In the genomic region with DNA sequence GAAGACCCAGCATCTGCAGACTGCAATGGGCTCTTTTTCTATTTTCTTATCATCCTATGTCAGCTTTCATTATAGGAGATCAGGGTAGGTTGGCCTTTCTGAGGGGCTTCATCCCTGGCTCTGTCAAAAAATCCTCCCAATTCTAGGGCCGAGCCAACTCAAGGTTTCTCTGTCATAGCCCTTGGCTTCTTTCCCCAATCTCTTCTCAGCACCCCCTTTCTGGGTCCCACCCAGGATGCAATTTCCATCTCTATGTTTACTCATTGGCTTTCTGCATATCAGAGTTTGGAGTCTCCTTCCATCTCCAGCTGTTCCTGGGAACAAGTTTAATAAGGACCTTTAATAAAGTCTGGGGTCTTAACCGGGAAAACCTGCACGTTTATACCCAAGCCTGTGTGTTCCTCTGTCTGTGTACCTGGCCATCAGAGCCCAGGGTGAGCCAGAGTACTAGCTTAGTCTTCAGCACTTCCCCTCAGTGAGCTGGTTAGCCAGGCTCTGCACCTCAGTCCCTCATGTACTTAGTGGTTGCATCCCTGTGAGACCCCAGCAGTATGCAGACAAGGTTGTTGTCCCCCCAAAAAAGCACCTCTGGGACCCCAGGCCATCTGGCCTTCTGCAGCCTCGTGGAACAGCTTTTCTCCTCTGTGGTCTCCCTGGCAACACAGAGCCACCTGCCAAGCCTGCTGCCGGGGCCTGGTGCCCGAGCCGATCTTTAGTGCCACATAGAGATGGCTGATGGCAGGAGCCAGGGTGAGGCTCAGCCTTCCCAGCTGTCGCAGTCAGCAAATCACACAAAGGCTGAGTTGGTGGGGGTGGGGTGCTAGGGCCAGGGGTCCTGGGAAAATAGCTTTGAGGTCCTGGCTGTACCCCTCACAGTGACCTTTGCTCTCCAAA, we compare ENCODE assay signal across 15 mouse cellular contexts. TPM values are rescaled to one million over a fixed set of nuclear protein-coding genes. Genes with fewer than 3 reads are reported as not detected.
DNase-seq lines count a peak whose midpoint lies in the region.
"Had no signal": no experiment of that assay in that cellular context is flagged by ENCODE, and none has a peak within 500 bp of the region (broad histone marks: within the 10 kb centered on the region; RNA-seq: fewer than 3 reads in every experiment).

No protein-coding gene starts in this region.

- H3K9me3 ChIP-seq in forebrain, embryonic 10.5 days, result no peaks in the 10 kb centered on the region
- H3K9me3 ChIP-seq: limb, embryonic 15.5 days had no signal

- peaks cover 15% of the 10 kb centered on the region; the same call in 1 of the 2 replicates for H3K27me3 ChIP-seq in forebrain, embryonic 10.5 days (ENCODE audit: poor library complexity, severe bottlenecking)
- H3K27me3 ChIP-seq: limb, embryonic 15.5 days had no signal

- no peaks in the 10 kb centered on the region for H3K36me3 ChIP-seq in forebrain, embryonic 10.5 days (replicated peaks)
- H3K36me3 ChIP-seq: limb, embryonic 15.5 days had no signal

- H3K27ac ChIP-seq in forebrain, embryonic 10.5 days, result peak overlapping the region; percentile 51; the same call in 1 of the 2 replicates
- H3K27ac ChIP-seq: limb, embryonic 15.5 days had no signal

- peaks cover 33% of the 10 kb centered on the region for H3K4me1 ChIP-seq in forebrain, embryonic 10.5 days
- H3K4me1 ChIP-seq: limb, embryonic 15.5 days had no signal

- DNase-seq in layer of hippocampus, adult 11-12 months (ENCODE audit: low spot score), result peak; percentile 66
- no peak for DNase-seq in layer of hippocampus, adult 9-10 months (ENCODE audit: low spot score)
- DNase-seq in forebrain, embryonic 10.5 days (ENCODE audit: extremely low spot score, low spot score), result no peak
- peak; percentile 71 for DNase-seq in layer of hippocampus, adult 9-11 months
- DNase-seq in retina, postnatal 1 day, result peak; percentile 73
- no peak for DNase-seq in urinary bladder, postnatal 25 days (ENCODE audit: low spot score)
- no peak for DNase-seq in gastrocnemius, postnatal 25 days
- no peak for DNase-seq in spleen, adult 18-20 months
- DNase-seq: adrenal gland, adult 8-10 months; thymus, postnatal 36 days had no signal

- H3K4me3 ChIP-seq in forebrain, embryonic 10.5 days, result no peak overlapping the region
- H3K4me3 ChIP-seq: erythroblast, embryonic 14.5 days; limb, embryonic 15.5 days; myocyte had no signal

- 71% methylated on average over 8 of the region's 8 CpGs for WGBS in forebrain, embryonic 10.5 days

RNA-seq across cellular contexts. Expression of a gene that starts 16.3 kb away (rescaled TPM):
- 3.4 and 3.9 TPM in 2 replicates for polyA plus RNA-seq in forebrain, embryonic 10.5 days (2016; fragmentation: Nextera tagmentation; extraction: Ambion mirVana)
- total RNA-seq in gastrocnemius, postnatal 25 days (2021), result 1 to 10 TPM; 1.2 to 2.8 TPM
- total RNA-seq: CH12.LX had no signal
- polyA plus RNA-seq: erythroblast, embryonic 14.5 days; myocyte had no signal

RNA-seq across cellular contexts. Expression of a gene that starts 59.4 kb away (rescaled TPM):
- not detected in 2 replicates for polyA plus RNA-seq in forebrain, embryonic 10.5 days (2016; fragmentation: Nextera tagmentation; extraction: Ambion mirVana)
- total RNA-seq in gastrocnemius, postnatal 25 days (2021), result not detected
- total RNA-seq: adrenal gland, adult 8-10 months; CH12.LX; heart, postnatal 25 days had no signal
- polyA plus RNA-seq: erythroblast, embryonic 14.5 days; limb, embryonic 15.5 days; myocyte had no signal

Comparison
In these comparisons a context has a peak if more than half of its experiments do, and no peak if none do; other contexts are left out.
1. DNase-seq: peak in layer of hippocampus, adult 11-12 months (single experiment), layer of hippocampus, adult 9-11 months (single experiment) and retina, postnatal 1 day (single experiment); none in layer of hippocampus, adult 9-10 months (single experiment), forebrain, embryonic 10.5 days (single experiment), urinary bladder, postnatal 25 days (single experiment), gastrocnemius, postnatal 25 days (single experiment) and spleen, adult 18-20 months (0 of 2).